Mouse (Mus musculus) liver (tissue): ENCODE measurements around the gene Slc38a10.

Experiments used
- DNase-seq: peaks from one replicate; pipeline ENCODE4 v3.0.0-alpha.2; 2020; ENCODE audit warnings: mixed read lengths

The Slc38a10 gene

GRCm38 (mm10) chr11:120173213-120173612 lies 22.1 kb upstream of the Slc38a10 start:
- no peak for DNase-seq

DNA sequence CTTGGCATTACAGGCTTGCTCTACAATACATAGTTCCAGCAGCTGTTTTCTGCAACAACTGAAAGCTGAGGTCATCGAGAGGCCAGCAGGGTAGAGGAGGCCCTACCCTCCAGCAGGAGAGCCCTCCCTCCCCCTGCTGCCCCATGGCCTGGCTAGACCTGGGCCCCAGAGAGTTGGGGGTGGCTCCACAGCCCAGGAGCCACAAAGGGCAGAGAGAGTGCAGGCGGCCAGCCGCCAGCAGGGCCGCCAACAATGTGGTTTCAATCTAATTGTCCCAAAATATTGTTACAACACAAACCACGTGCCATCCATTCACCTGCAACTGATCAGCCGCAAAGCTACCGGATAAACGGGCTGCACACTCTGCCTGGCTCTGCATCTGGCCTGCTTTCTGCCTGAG lies 20.0 kb upstream of the Slc38a10 start:
- no peak for DNase-seq

GRCm38 (mm10) chr11:120169208-120169992 lies 18.3 kb upstream of the Slc38a10 start:
- DNase-seq = peak; percentile 73

DNA sequence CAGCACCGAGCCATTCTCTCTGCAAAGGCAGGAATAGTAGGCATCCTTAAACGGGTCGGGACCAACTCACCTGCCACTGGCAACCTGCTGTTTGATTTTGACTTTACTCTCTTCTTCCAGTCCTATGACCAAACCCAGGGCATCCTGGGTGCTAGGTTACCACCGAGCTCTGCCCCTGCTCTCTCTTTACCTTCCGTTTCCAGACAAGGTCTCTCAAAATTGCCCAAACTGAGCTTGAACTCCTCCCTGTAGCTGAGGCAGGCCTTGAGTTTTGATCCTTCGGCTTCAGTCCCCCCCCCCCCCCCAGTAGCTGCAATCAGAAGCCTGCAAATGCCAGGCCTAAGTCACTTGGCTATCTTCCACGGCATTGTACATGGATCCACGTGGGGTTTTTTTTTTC lies 17.4 kb upstream of the Slc38a10 start:
- DNase-seq = no peak

DNA sequence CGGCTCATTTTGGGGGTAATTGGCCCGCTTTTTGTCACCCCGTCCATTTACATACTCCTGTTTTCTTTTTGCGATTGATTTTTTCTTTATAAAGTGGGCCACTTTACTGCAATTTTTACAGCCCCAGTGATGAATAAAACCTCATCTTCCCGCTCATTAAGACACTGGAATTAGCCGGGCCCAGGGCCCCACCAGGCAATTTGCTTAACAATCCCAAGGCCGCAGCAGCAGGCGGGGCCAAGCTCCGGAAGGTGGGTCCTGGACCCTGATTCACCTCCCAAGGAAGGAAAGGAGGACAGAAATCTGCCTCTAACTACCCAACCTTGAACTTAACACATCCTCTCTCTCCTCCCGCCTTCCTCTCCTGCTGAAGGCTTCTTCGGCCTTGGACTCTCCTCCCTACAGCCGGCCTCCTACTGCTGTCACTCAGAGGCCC lies 16.8 kb upstream of the Slc38a10 start:
- DNase-seq = no peak

DNA sequence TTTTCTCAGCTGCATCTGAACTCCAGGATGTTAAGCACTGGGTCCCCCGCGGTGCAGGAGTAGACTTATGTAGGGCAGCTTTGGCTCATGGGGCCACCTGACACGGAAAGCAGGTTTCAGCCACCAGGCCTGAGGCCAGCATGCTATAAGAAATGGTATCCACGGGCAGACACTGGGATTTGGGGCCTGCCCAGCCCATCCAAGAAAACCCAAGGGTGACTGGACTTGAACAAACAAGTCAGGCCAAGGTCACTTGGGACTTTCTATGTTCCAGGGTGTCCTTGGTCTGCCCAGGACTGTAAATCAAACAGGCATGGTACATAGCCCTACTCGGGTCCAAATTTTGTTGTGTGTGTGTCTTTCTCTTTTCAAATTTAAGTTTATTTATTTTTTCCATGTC lies 15.9 kb upstream of the Slc38a10 start:
- no peak for DNase-seq

DNA sequence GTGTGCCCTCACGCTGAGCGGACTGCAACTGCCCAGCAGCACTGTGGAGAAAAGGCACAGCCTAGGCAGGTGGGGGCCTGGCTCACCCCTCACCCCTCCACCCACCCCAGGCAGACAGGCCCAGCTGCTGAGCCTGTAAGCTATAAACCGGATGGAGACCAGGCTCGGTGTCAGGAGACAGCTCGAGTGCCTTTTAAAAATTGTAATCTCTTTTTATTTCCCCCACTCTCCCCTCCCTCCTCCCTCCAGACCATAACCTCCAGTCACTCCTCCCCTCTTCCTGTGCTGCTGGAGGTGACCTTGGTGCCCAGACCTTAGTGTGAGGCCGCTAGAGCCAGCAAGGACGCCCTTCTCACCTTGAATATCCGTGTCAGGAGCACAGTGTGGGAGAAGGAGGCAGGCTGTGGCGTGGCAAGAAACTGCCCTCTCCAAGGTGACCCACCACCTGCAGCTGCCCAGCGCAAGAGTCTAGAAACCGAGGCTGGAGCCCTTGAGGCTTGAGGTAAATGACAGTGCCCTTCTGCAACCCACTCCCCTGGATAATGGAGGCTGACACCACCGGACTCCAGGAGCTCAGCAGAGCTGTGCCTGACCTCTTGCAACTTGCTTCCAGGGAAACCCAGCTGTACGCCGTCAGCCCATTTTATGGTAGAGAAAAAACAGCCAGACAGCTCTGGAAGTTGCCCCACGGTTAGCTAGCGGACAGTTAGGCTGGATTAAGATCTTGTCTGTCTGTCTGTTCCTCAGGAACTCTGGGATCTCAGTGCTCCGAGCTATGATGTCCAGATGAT lies 13.5 kb upstream of the Slc38a10 start:
- DNase-seq = no peak

DNA sequence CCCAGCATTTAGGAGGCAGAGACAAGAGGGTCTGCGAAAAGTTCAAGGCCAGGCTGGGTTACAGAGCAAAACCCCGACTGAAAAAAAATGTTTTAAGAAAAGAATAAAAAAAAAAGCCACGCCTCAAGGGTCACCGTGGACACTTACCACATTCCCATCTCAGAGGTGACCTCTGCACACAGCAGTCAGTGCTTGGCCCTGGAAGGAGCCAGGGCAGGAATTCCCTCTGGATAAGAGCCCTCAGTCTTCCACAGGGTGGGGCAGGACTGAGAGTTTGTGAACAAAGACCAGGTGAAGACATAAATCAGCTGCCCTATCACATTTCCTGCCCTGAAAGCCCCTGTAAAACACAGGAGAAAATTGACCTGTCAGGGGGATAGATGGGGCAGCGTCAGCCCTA lies 12.9 kb upstream of the Slc38a10 start:
- no peak for DNase-seq

GRCm38 (mm10) chr11:120163207-120163606 lies 12.1 kb upstream of the Slc38a10 start:
- no peak for DNase-seq

- DNase-seq = no peak
Measured at GRCm38 (mm10) chr11:120161245-120161644, 10.1 kb upstream of the Slc38a10 start.

DNA sequence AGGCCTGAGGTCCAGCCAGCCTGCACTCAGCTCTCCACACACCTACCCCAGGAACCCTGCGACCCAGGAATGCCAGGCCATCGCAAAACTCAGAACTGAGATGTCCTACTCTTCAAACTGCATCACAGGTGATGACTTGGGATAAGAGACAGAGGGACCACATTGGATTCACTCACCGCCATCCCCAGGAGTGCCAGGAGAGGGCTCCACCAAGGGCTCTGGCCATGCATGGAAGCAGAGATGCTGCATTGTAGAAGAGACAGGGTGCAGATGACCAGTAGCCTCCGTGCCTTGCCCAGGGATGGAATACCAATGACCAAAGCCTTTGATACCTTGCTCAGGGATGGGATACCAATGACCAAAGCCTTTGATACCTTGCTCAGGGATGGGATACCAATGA lies 9.3 kb upstream of the Slc38a10 start:
- peak; percentile 46 for DNase-seq

DNA sequence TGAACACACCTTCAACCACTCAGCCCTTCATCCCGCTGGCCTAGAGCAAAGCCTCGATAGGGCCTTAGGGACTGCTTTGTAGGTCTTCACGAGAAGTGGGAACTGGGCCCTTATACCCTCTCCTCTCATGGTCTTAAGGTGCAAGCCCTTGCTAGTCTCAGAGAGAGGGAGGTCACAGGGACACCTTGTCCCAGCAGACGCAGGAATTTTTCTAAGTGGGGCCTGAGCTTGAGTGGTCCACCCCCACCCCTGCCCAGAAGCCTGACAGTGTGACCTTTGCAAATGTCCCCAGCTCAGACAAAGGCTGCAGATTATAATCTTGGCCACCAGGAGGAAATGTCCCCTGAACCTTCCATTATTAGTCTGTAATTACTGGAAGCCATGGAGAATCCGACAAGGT lies 8.5 kb upstream of the Slc38a10 start:
- DNase-seq = no peak

GRCm38 (mm10) chr11:120158828-120159227 lies 7.7 kb upstream of the Slc38a10 start:
- DNase-seq = peak; percentile 27

GRCm38 (mm10) chr11:120150440-120151112 lies 570 bp downstream of the Slc38a10 start:
- peak; percentile 41 for DNase-seq

DNA sequence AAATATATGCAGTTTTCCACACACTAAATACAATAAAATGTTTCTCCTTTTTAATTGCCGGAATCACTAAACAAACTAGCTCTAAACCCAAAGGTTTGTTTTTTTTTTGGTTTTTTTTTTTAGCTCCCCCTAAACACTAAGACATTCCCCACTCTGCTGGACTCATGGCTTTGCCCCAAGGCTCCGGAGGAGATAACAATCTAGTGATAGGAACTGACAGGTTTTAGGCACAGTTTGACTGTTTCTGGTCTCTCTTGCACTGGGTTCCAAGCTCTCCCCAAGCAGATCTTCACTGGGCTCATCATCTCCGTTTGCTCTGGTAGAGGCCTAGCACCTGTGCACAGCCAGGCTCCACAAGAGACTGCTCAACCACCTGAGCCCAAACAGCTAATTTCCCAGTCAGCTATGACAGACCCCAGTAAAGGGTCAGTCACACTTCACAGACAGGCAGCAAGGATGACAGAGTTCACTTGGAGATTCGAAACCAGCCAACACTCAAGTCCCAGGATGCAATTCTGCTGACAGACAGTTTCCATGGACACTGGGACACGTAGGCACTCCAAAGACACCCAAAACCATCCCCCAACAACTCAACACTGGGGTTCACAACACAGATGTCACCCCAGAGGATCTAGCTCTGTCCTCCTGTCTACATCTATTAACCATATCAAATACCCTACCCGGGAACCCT lies 1.5 kb downstream of the Slc38a10 start:
- no peak for DNase-seq

GRCm38 (mm10) chr11:120148201-120148855 lies 2.8 kb downstream of the Slc38a10 start:
- no peak for DNase-seq

- DNase-seq = no peak
Measured at GRCm38 (mm10) chr11:120143708-120144497, 7.2 kb downstream of the Slc38a10 start.

- DNase-seq = peak; percentile 53
Measured at GRCm38 (mm10) chr11:120142601-120143051, 8.5 kb downstream of the Slc38a10 start.

DNA sequence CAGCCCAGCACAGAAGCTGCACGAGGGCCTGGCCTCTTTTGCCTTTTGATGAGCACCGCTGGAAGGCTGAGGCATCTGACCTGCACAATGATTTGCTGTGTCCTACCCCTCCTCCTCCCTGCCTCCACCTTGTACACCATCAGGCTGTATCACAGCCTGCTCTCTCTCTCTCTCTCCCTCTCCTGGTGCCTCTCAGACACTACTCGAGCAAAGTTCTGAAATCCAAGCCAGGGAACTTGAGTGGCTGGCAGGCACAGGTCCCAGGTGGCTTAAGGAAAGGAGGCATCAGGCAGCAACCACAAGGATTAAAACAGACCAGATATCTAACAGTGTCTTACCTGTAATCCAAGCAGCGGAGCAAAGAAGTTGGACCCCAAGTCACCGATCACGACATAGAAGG lies 10.9 kb downstream of the Slc38a10 start:
- DNase-seq = no peak

DNA sequence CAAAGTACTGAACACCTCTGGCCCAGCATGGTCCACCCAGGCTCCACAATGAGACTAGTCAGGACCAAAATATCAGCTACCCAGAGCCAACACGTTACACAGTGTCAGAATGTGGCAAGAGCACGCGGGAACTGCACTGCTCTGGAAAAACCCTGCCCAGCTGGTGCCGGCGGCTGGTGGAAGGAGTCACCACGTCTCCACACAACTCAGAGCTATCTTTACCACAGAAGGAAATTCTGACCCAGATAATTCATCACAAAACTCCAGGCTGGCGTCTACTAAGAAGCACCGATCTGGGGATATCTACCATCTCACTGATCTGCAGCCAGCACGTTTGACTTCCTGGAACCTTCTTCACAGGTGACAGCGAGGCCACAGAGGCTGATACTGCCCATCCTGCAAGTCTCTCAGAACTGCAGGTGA lies 11.8 kb downstream of the Slc38a10 start:
- DNase-seq = no peak

DNA sequence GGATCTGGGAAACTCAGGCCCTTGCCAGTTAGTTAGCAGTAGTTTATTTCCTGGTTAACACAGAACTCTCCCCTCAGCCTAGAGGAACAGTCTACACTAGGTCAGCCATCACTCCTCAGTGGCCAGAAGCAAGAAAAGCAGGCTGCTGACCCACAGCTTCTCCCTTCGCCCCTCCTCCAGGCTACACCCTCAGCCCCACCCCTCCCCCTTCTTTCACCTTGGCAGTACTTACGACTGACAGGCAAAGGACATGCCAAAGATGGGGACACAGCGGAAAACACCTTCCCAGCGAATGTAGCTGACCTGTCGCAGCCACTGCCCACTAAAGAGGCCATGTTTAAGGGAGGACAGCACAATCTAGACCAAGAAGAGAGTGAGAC lies 13.5 kb downstream of the Slc38a10 start:
- DNase-seq = peak; percentile 39
